Mouse (Mus musculus): ENCODE measurements around the gene Kdm2a. TPM values are rescaled to one million over a fixed set of nuclear protein-coding genes. Genes with fewer than 3 reads are reported as not detected.

The Kdm2a gene
- total RNA-seq (2021): 10 to 100 TPM; 66.6 to 82.6 TPM

- intact Hi-C loops (cut with DNase I): loop anchor here (2.0 to 5.0 kb wide), 2 partner anchors 66 to 79 kb away; partner anchors contain the start of gene Syt12
- DNase-seq (ENCODE audit: low spot score in 2 of 2): peak; percentile 58 to 64
Measured at GRCm38 (mm10) chr19:4397798-4398629, at the start of gene Kdm2a. Gene Kdm2a (minus strand): TSS chr19:4398285.

DNA sequence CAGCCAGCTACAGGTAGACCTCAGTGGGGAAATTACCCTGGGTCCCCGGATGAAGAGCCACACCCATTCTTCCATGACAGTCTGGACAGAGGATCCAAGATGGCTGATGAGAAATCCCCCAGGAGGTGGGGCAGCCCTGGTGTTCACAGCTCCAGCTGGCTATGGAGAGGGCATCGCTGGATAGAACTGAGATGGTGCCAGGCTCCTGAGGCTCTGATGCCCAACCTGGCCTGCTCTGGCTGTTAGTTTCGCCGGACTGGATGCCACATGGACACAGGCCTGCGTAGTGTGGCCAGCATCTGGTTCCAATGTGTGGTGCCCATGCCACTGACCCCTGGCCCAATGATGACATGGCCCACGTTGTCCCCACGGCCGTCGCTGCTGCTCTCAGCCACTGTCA is 49.4 kb upstream of the Kdm2a start:
- DNase-seq (ENCODE audit: low spot score in 2 of 2): no peak
- intact Hi-C loops (cut with DNase I): loop anchor here (10.0 kb wide), 1 partner anchor 193 kb away; no protein-coding TSS in a partner anchor

DNA sequence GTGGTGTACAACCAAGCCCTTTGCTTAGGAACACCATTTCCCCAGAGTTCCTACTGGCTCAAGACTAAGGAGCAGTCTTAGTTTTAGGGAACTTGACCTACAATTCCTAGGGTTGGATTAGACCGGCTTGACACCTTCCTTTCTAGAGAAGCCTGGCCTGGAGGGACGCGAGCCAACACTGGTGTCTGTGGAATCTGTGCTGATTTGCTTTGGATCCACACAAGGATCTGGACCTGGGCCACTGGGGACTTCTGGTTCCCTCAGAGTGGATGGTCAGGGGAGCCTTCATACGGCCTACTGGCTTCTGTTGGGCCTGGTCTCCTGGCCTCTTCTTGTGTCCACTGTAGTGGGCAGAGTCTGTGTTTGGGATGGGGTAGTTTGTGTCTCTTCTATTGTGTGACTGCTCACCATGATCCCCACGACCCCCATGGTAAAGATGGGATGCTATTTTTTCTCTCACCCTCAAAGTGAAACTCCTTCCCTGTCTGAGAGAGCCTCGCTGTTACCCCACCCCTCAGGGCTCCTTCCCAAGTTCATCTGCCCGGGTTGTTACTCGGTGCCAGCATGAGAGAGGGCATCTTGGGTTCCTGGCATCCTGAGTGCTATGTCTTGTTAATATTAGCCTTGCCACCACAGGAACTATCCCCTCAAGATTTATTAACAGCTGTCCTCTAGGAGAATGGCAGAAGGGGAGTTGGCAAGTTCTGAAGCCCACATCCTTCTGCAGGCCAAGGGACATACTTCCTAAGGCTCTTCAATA is 48.8 kb upstream of the Kdm2a start:
- intact Hi-C loops (cut with DNase I): loop anchor here (10.0 kb wide), 1 partner anchor 192 kb away; no protein-coding TSS in a partner anchor
- DNase-seq (ENCODE audit: low spot score in 2 of 2): no peak

- DNase-seq (ENCODE audit: low spot score in 2 of 2): peak; percentile 56 to 57
- intact Hi-C loops (cut with DNase I): loop anchor here (10.0 kb wide), 1 partner anchor 188 kb away; no protein-coding TSS in a partner anchor
Measured at GRCm38 (mm10) chr19:4442408-4442807, 44.3 kb upstream of the Kdm2a start.

DNA sequence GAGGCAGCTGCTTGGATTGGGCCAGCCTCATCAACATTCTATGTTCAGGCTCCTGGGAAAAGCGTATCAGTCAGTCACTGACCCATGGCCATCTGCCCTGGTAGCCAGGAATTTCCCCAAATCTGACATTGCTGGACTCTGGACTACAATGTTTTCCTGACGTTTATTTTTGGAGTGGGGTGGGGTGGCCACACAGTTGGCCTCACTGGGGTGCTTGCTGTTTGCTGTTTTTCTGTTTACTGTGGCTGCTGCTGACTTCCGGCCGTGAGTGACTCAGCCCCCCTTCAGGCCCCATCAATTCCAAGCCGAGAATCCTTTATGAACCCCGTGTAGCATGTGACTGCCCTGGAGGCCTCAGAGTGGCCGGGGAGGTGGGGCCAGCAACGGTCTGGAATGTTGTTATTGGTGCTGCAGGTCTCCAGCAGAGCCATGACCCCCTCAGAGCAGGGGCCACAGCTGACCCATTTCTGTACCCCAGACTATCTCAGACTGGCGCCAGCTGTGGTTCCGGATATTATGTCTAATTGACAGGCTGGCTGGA is 43.6 kb upstream of the Kdm2a start:
- DNase-seq (ENCODE audit: low spot score in 2 of 2): no peak

DNA sequence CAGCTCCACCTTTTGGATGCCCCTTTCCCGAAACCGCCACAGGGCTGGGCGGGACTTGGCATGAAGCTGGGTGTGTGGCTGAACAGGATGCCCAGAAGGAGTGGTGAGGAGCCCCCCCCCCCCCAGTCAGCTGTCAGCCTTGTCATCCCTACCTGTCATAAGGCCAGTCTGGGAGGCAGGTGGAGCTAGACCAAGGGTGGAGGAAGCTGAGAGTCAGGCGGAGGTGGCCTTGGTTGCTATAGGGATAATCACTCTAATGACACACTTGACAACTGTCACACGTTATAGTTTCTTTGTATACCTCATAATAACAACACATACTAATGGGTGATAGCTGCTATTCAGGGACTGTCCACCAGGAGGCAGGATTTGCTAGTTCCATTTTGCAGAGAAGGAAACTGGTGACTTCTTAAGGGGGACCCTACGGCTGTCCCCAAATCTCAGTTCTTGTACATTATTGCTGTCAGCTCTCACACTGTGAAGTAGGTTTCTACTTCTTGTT is 43.1 kb upstream of the Kdm2a start:
- DNase-seq (ENCODE audit: low spot score in 2 of 2): no peak
- intact Hi-C loops (cut with DNase I): loop anchor here (10.0 kb wide), 1 partner anchor 186 kb away; no protein-coding TSS in a partner anchor

More for the DNA sequence above, 43.6 kb upstream of the Kdm2a start:
- intact Hi-C loops (cut with DNase I): loop anchor here (10.0 kb wide), 1 partner anchor 187 kb away; no protein-coding TSS in a partner anchor

DNA sequence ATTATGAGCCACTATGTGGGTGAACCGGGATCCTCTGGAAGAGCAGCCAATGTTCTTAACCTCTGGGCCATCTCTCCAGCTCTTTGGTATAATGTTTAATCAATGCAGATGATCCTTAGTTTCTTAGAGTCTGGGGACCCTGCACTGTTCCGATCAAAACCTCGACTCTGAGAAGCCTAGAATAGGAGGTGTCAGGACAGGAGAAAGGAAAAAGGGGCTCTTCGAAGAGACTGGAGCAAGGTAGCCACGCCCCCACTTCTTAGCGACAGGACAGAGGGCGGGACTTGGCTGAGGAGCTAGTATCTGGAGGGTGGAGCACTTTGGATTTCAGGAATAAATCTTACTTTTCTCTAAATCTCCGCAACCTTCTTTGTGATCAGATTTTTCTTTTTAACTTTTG is 42.1 kb upstream of the Kdm2a start:
- intact Hi-C loops (cut with DNase I): loop anchor here (10.0 kb wide), 1 partner anchor 185 kb away; no protein-coding TSS in a partner anchor
- DNase-seq (ENCODE audit: low spot score in 2 of 2): no peak

DNA sequence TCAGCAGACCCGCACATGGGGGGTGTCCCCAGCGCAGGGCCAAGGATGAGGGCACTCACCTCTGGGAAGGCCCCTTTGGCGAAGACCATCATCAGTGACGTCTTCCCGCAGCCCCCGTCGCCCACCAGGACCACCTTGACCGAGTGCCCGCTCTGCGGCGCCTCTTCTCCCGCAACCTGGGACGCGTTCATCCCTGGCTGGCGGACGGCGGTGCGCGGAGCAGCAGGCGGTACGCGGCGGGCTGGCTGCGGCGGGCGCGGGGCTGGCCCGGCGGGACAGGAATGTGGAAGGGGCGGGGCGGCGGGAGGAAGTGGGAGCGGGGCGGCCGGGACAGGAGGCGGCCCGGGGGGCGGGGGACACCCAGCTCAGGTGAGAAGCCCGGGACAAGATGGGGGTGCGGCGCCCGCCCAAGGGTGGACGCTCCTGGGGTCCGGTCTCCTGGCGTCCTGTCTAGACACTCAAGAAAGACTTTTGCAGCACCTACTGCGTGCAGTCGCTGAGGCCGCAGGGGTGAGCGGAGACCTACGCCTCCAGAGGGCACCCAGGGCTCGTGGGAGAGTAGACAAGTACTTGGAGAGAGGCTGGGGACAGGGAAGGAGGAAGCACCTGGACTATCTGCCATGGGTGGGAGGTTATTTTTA is 41.2 kb upstream of the Kdm2a start, which contains the start of gene Rhod:
TSS of gene Rhod (minus strand) at position 272 of the 641 bp plus-strand sequence.
- intact Hi-C loops (cut with DNase I): no loop called here
- no peak for DNase-seq (ENCODE audit: low spot score in 2 of 2)

GRCm38 (mm10) chr19:4438791-4439160 is 40.7 kb upstream of the Kdm2a start:
- intact Hi-C loops (cut with DNase I): no loop called here
- no peak for DNase-seq (ENCODE audit: low spot score in 2 of 2)

DNA sequence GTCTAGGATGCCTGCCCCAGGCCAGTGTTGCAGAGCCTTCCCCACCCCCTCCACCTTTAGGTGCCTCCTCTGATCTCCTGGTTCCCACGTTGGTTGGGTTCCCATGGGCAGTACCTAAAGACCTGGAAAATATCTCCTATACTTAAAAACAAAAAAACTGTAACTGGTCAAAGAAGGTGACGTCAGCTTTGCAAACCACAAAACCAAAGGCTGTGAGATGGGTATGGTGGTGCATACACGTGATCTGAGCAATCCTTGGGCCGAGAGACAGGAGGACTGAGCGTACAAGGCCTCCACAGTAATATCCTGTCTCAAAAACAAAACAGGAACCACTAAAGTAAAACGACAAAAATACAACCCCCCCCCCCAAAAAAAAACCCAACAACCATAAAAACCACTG is 39.8 kb upstream of the Kdm2a start:
- intact Hi-C loops (cut with DNase I): no loop called here
- DNase-seq (ENCODE audit: low spot score in 2 of 2): no peak

GRCm38 (mm10) chr19:4436254-4436653 is 38.2 kb upstream of the Kdm2a start:
- intact Hi-C loops (cut with DNase I): no loop called here
- no peak for DNase-seq (ENCODE audit: low spot score in 2 of 2)

GRCm38 (mm10) chr19:4434999-4435398 is 36.9 kb upstream of the Kdm2a start:
- DNase-seq (ENCODE audit: low spot score in 2 of 2): no peak
- intact Hi-C loops (cut with DNase I): no loop called here

DNA sequence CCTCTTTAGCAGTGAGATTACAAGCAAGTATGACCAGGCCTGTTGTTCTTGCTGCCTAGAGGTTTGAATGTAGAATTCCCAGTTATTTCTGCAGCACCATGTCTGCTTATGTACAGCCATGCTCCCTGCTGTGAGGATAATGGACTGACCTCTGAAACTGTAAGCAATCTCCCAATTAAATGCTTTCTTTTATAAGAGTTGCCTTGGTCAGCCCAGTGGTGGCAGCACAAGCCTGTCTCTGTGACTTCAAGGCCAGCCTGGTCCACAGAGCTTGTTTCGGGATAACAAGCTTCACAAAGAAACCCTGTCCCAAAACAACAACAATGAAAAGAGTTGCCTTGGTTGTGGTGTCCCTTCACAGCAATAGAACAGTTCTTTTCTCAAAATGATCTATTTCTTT is 35.7 kb upstream of the Kdm2a start:
- intact Hi-C loops (cut with DNase I): no loop called here

GRCm38 (mm10) chr19:4430091-4430620 is 32.1 kb upstream of the Kdm2a start:
- intact Hi-C loops (cut with DNase I): no loop called here
- no peak for DNase-seq (ENCODE audit: low spot score in 2 of 2)

More for the DNA sequence above, 35.7 kb upstream of the Kdm2a start:
- DNase-seq (ENCODE audit: low spot score in 2 of 2): no peak

DNA sequence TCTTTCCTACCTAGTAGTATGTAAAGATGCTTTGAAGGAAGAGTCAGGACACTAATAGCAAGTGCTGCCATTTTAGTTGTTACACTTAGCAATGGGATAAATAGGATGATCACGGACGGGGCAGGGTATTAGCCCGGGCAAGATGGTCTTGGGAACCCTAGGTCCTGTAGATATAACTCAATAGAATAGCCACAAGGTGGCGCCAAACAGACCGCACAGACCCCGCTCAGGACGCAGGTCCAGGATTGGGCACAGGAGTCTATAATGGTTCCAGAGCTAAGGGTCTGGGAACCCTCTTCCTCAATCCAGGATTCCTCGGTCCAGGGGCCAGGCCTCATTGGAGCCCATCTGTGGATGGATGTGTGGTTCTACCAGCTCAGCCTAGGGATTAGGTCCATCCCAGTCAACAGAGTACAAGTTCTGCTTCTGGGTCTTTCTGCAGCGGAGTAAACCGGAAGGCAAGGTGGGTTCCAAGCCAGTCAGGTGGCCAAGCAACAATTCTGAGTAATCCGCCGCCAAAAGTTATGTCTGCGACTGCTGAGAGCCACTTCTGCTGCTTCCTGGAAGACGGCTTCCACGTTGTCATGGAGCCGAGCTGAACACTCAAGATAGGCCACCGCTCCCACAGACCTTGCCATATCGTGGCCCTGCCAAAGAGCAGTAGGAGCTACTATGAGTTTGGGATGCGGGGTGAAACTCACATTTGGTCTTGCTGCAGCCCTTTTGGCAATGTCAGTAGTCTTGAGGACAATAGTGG is 27.7 kb upstream of the Kdm2a start:
- intact Hi-C loops (cut with DNase I): no loop called here
- no peak for DNase-seq (ENCODE audit: low spot score in 2 of 2)

DNA sequence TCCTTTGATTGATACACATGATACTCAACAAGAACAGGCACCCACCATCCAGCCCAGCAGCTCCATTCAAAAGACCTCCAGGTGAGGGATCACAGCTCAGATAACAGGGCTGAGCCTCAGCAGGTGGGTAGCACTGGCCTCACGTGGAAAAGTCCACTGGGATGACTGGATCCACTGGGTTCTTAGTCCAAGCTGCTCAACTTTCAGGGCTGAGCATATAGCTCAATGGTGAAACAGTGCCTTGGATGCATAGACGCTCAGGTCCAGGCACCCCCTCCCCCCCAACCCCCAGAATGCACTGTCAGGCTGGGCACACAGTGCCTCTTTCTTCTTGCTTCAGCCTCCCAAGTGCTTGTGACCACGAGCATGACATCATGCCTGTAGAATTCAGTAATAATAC is 24.9 kb upstream of the Kdm2a start:
- DNase-seq (ENCODE audit: low spot score in 2 of 2): no peak
- intact Hi-C loops (cut with DNase I): no loop called here

GRCm38 (mm10) chr19:4422581-4422980 is 24.5 kb upstream of the Kdm2a start:
- DNase-seq (ENCODE audit: low spot score in 2 of 2): no peak
- intact Hi-C loops (cut with DNase I): no loop called here

DNA sequence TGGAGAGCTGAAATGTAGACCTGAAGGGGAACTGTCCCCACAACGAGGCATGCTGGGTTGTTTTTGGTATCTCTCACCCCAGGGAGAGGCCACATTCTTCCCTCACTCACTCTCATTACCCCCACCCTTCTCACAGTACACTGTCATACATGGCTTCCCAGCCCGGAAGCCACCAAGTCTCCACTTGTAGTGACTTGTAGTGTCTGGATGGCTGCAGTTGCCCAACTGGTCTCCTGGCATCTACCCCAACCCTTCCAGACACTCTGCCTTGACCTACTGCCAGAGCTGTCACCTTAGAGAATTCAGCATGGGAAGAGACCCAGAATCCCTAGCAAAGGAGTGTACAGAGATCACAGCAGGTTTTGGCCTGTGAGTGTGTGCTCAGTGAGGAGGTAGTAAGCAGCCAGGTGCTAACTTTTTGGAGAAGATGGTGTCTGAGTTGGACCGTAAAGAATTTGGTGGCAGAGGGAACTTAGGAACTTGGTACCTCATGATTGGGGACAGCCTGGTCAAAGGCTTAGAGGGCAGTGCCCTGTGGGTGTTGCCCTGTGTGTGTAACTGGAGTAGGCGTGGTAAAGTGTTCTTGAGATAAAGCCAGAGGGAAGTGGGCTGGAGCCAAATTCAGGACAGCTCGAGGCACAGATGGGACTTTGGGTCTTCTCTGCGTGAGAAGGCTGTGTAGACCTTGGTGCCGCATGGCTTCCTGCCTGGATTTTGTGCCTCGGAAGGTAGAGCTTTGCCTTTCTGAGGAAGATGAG is 22.2 kb upstream of the Kdm2a start:
- intact Hi-C loops (cut with DNase I): no loop called here

More for the DNA sequence above, 22.2 kb upstream of the Kdm2a start:
- no peak for DNase-seq (ENCODE audit: low spot score in 2 of 2)

Data from left cerebral cortex, postnatal 36 days (tissue).